Mouse (Mus musculus): ENCODE data around the gene Pan3.
A peak's percentile ranks its signal among the peaks of the same experiment; 100 is the strongest.

DNA sequence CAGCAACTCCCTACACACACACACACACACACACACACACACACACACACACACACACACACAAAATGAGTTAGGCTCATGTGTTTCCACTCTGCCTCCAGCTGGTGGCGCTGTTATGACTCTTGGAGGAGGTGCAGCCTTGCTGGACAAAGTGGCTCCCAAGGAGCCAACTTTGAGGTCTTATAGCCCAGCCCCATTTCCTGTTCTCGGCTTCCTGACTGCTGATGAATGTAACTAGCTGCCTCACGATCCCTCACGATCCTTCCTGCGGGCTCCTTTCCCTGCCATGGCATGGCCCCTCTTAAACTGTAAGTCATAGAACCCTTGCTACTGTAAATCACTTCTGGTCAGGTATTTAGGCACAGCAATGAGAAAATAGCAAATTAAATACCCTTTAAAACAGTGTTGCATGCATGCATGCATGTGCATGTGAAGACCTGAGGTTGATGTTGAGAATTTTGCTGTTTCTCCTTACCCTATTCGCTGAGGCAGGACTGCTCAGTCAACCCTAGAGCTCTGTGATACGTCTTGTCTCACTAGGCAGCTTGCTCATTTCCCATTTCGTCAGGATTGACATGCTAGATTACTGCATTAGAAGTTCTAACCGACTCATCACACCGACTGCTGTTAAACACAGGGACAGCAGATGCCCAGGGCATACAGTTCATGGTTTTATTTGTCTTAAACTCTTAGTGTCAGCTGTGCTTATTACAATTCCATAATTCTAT lies 11.4 kb upstream of the Pan3 start:
- TF ChIP-seq CTCF (IDR thresholded peaks at IDR 0.05; ENCODE audit: low read depth) (peak; percentile 81), EP300 (IDR thresholded peaks at IDR 0.05; ENCODE audit: low read depth) (no peak)
